Mouse (Mus musculus): ENCODE data around the gene Ndufa3.

Gene Ndufa3

GRCm38 (mm10) chr7:3609082-3609481, 8.1 kb upstream of the Ndufa3 start:
- intact Hi-C loops (cut with DNase I), result no loop called here

DNA sequence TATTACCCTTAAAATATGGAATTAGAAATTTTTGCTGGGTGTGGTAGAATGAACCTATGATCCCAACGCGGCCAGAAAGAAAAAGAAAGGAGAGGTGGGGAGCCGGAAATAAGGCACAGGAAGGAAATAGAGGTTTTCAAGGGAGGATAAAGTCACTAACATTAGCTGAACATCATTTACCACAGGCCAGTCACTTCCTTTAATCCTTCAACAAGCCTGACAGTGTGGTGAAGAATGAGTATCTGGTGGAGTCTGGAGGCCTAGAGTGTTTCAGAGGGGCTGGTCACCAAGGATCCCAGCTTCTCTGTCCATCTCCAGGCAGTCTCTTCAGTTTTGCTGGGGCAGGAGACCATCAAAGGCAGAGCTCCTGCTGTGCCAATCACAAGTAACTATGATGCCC, 6.7 kb upstream of the Ndufa3 start:
- intact Hi-C loops (cut with DNase I), result no loop called here

DNA sequence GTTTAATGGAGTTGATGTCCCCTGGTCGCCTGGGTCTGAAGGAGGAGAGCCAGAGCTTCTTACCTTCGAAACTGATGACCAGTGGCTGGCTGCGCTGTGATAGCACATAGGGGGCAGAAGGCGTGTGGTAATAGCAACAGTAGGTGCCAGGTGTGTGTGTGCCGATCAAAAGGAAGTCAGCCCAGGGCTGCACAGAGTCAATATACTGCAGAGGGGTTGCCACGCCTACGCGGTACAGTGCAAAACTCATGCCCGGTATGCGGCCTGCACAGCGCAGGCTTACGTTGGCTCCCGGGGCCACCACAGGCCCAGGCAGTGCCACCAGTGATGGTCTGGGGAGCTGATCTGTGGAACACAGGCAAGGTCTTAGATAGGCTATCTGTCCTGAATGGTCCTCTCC, 6.2 kb upstream of the Ndufa3 start:
- intact Hi-C loops (cut with DNase I), result no loop called here

DNA sequence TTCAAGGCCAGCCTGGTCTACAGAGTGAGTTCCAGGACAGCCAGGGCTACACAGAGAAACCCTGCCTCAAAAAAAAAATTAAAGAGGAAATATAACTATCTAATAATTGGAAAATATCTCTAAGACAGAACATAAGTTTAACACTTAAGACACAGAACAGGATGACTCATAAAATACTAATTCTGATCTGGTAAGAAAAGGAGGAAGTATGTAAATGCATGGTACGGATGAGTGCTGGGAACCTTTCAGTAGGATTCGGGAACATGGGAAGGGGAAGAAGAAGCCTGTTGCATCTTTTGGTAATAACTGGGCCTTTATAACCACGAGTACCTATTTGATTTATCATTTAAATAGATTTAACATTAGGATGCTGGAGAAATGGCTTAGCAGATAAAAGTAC, 3.2 kb upstream of the Ndufa3 start:
- intact Hi-C loops (cut with DNase I), result no loop called here

DNA sequence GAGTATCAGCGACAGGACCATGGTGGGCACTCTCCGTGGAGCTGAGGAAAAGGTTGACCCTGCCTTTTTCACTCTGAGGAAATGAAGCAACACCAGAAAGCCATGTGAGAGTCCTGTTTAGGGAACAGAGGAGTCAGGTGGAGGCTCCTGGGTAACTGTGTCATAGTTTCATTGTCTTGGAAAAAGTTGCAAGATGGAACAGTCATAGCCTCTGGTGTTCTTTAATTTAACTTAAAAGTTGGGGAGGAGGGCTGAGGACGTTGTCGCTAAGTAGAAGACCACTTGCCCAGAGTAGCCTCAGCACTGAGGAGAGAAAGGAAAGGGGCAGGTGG, 1.1 kb upstream of the Ndufa3 start, which contains the start of gene Oscar:
Oscar (minus strand) TSS at position 101 of the 332 bp plus-strand sequence.
- intact Hi-C loops (cut with DNase I), result no loop called here

DNA sequence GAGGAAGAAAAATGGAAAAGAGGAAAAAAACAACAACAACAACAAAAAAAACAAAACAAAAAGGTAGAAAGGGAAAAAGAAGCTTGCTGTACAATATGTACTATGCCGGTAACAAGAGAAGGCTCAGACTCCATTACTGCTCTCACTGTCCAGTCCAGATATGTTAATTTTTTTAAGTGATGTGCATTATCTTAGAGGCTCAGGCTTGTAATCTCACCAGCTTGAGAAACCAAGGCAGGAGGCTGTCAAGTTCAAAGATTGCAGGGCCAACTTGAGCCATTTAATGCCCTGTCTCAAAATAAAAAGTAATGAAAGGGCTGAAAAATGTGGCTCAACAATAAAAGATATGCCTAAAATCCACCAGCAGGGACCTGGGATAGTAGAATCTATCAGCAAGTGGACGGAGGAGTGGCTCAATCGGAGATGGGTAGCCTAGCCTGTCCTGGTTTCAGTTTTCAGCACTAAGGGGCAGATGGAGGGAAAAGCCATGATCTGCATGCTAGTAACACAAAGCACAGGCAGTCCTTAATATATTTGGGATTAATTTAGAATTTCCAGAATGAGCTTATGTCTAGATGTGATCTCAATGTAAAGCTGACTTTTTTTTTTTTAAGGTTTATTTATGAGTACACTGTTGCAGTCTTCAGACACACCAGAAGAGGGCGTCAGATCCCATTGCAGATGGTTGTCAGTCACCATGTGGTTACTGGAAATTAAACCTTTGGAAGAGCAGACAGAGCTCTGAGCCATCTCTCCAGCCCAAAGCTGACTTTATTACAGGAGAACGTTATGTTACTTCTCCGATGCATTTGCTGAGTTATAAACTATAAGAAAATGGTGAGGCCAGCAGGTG, 558 bp upstream of the Ndufa3 start:
- intact Hi-C loops (cut with DNase I), result no loop called here

DNA sequence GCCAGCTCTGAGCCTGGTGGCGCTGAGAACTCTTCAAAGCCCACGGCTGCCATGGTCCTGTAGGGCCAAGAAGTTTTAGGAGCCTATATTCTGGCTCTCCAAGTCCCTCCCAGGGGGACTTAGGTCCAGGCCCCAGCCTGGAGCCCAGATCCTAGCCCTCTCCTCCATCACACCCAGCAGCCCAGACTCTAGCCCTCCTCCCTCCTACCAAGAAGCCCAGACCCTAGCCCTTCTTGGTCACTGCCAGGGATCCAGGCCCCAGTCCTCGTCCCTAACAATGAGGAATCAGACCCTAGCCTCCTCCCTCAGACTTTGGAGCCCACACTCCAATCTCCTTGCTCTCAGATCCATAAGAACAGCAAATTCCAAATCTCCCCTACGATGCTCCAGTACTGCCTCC, 11.9 kb downstream of the Ndufa3 start:
- intact Hi-C loops (cut with DNase I), result no loop called here

- intact Hi-C loops (cut with DNase I), result no loop called here
Observed at GRCm38 (mm10) chr7:3629543-3630477, 12.6 kb downstream of the Ndufa3 start, which contains the start of the genes Tfpt and Prpf31. TSS of gene Tfpt (minus strand) at chr7:3629929. TSS of gene Prpf31 (plus strand) at chr7:3629985.

DNA sequence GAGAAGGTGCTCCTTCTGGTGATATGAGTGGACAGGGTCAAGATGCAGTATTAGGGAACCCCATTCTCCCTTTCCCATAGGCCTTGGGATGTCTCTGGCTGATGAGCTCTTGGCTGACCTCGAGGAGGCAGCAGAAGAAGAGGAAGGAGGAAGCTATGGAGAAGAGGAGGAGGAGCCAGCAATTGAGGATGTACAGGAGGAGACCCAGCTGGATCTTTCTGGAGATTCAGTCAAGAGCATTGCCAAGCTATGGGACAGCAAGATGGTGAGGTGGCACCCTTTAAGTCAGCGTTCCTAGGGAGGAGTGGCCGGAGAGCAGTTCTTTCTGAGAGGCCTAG, 13.3 kb downstream of the Ndufa3 start:
- intact Hi-C loops (cut with DNase I), result no loop called here

DNA sequence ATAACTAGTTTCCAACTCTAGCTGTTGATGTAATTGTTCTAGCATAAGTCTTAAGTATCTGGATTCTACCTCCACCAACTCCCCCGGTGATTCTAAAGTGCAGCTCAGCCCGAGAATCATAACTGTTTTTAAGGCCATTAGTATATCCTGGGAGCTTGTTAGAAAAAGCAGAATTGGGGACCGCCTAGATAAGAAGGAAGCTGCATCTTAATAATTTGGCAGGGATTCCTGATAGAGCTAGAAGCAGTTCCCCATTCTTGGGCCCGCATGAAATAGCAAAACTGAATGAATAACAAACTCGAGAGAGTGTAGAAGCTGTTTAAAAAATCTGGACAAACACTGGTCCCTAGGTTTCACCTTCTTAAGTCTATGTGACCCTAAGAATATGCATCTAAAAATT, 26.2 kb downstream of the Ndufa3 start:
- intact Hi-C loops (cut with DNase I), result no loop called here

DNA sequence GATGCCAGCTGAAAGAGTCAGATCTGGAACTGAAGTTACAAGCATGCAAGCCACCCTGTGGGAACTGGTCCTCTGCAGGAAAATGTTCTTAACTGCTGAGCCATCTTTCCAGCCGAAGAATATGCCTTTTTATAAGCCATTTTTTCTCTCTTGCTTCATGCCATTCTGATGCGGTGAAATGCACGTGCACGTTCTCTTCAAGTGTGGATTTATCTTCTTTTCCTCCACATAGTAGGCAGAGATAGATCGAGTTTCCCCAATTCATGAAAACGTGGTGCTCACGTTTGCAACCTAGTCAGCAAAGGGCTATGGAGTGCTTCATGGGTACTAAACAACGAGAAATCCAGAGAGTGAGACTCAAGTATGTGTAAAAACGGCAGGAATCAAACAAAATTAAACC, 26.7 kb downstream of the Ndufa3 start:
- intact Hi-C loops (cut with DNase I), result no loop called here

DNA sequence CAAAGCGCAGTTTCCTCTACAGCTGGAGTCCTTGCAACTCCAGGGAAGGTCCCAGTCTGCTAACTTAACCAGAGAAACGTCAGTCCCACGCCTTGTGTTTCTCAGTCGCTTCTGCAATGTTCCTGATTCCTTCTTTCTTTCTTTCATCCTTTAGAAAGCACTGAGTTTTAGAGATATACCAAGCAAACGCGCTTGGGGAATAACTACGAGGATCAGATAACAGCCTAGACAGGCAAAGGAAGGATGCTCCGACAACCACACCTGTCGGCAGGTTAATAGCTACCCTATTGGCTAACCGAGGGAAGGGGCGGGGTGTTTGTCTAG, 27.1 kb downstream of the Ndufa3 start:
- intact Hi-C loops (cut with DNase I), result no loop called here

- intact Hi-C loops (cut with DNase I), result loop anchor here (1.0 kb wide), 1 partner anchor 20 kb away; the partner anchor contains the start of gene Leng1
Observed at GRCm38 (mm10) chr7:3644672-3645487, 27.7 kb downstream of the Ndufa3 start, which contains the start of gene Cnot3. TSS of gene Cnot3 (plus strand) at chr7:3645268.

DNA sequence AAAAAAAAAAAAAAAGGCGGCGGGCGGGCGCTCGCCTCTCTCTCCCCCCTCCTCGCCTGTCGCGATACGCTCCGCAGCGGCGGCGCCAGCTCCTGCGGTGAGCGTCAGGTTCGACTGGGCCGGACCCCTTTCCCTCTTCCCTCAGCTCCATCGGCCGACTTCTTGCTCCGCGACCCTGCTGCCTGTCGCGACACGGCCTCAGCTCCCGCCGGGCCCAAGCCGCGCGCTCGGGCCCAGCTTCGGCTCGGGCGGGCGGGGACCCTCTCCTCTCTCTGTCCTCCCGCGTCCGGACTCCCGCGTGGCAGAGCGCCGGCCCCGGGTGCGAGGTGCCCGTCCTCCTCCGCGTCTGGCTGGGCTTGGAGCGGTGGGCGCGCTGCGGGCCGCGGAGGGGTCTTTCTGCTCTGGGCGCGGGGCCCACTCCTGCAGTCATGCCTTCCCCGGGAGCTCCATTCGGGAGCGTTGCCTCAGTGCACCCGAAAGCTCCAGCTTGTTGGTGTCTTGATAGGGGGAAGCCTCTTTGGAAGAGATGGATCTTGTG, 28.4 kb downstream of the Ndufa3 start:
- intact Hi-C loops (cut with DNase I), result loop anchor here (1.0 kb wide), 1 partner anchor 20 kb away; the partner anchor contains the start of gene Leng1

- intact Hi-C loops (cut with DNase I), result no loop called here
Observed at GRCm38 (mm10) chr7:3646188-3646587, 29.0 kb downstream of the Ndufa3 start.

DNA sequence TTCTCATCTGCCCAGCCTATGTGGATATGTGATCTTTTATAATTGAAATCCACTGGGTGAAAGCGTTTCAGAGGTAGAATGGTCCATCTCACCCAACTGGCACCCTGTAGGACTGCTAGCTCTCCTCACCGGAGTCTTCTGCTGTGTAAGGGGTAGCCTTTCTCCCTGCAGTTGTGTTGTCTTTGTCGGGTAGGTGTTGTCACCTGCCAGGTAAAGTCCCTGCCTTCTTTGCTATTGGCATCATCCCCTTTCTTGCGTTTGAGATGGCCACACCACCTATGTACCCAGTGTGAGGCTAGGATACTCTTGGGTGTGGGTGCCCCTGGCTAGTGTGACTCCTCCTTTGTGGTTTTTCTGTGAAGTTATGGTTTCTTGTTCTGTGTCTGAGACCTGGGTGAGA, 29.5 kb downstream of the Ndufa3 start:
- intact Hi-C loops (cut with DNase I), result no loop called here

GRCm38 (mm10) chr7:3656966-3657365, 39.8 kb downstream of the Ndufa3 start:
- intact Hi-C loops (cut with DNase I), result no loop called here

GRCm38 (mm10) chr7:3658578-3658977, 41.4 kb downstream of the Ndufa3 start:
- intact Hi-C loops (cut with DNase I), result no loop called here

GRCm38 (mm10) chr7:3664524-3665214, 47.5 kb downstream of the Ndufa3 start:
- intact Hi-C loops (cut with DNase I), result loop anchor here (1.0 kb wide), 1 partner anchor 19 kb away; the partner anchor contains the start of gene Cnot3

Measured in adrenal gland (tissue).